Mouse (Mus musculus): ENCODE measurements around the gene Nkain2. TPM values are rescaled to one million over a fixed set of nuclear protein-coding genes. Genes with fewer than 3 reads are reported as not detected.

Nkain2 gene
- polyA plus RNA-seq, 1 experiment from 2014 or later: 0.28 TPM

- no peak overlapping the region for H3K27ac ChIP-seq (ENCODE audit: low read length)
- no peak overlapping the region for H3K4me3 ChIP-seq (ENCODE audit: low read length)
- no peak overlapping the region for H3K9ac ChIP-seq (ENCODE audit: low read length)
- no peaks in the 10 kb centered on the region for H3K27me3 ChIP-seq (ENCODE audit: control insufficient read depth, insufficient read depth, low read depth, low read length)
- no peaks in the 10 kb centered on the region for H3K4me1 ChIP-seq (replicated peaks; ENCODE audit: control insufficient read depth, insufficient read depth, low read length)
- 67% methylated on average over 4 of the region's 4 CpGs for WGBS
- no peaks in the 10 kb centered on the region for H3K36me3 ChIP-seq (ENCODE audit: control insufficient read depth, insufficient read depth, low read length)
- no peaks in the 10 kb centered on the region for H3K9me3 ChIP-seq (ENCODE audit: control insufficient read depth, low read length)
- H3K4me2 ChIP-seq (ENCODE audit: low read depth, low read length): no peak overlapping the region
- no peak for ATAC-seq (ENCODE audit: low read depth)
These were observed 287.5 kb downstream of the Nkain2 start for GRCm38 (mm10) chr10:32602798-32603197.

- Histone ChIP-seq H3K4me1 (replicated peaks; ENCODE audit: control insufficient read depth, insufficient read depth, low read length) (no peaks in the 10 kb centered on the region), H3K9ac (ENCODE audit: low read length) (no peak overlapping the region), H3K4me3 (ENCODE audit: low read length) (no peak overlapping the region), H3K27me3 (ENCODE audit: control insufficient read depth, insufficient read depth, low read depth, low read length) (no peaks in the 10 kb centered on the region), H3K9me3 (ENCODE audit: control insufficient read depth, low read length) (no peaks in the 10 kb centered on the region), H3K27ac (ENCODE audit: low read length) (no peak overlapping the region), H3K36me3 (ENCODE audit: control insufficient read depth, insufficient read depth, low read length) (no peaks in the 10 kb centered on the region), H3K4me2 (ENCODE audit: low read depth, low read length) (no peak overlapping the region)
- 55% methylated on average over 2 of the region's 2 CpGs for WGBS
- no peak for ATAC-seq (ENCODE audit: low read depth)
These were observed 295.3 kb downstream of the Nkain2 start for GRCm38 (mm10) chr10:32594998-32595397.

DNA sequence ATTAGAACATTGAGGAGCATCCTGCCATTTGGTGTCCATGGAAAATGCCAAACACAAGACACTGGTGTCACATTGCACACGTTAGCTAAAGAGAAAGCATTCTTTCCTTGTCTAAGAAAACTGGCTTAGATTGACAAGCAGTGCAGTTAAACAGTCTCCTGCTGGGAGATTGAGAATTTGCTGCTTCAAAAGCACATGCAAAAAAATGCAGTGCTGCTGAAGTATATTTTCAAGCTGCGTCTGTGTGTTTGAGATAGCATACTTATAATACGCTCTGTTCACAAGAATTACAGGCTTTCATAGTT lies 313.0 kb downstream of the Nkain2 start:
- no peaks in the 10 kb centered on the region for H3K36me3 ChIP-seq (ENCODE audit: control insufficient read depth, insufficient read depth, low read length)
- 0 out of 2 replicates have a peak, but pooled peaks cover 3% of the 10 kb centered on the region for H3K9me3 ChIP-seq (ENCODE audit: control insufficient read depth, low read length)
- WGBS: 45% methylated on average over 3 of the region's 3 CpGs
- no peaks in the 10 kb centered on the region for H3K27me3 ChIP-seq (ENCODE audit: control insufficient read depth, insufficient read depth, low read depth, low read length)
- no peak for ATAC-seq (ENCODE audit: low read depth)
- no peak overlapping the region for H3K4me3 ChIP-seq (ENCODE audit: low read length)
- no peaks in the 10 kb centered on the region for H3K4me1 ChIP-seq (replicated peaks; ENCODE audit: control insufficient read depth, insufficient read depth, low read length)
- H3K4me2 ChIP-seq (ENCODE audit: low read depth, low read length): no peak overlapping the region
- H3K27ac ChIP-seq (ENCODE audit: low read length): no peak overlapping the region
- H3K9ac ChIP-seq (ENCODE audit: low read length): no peak overlapping the region

GRCm38 (mm10) chr10:32576559-32577275 lies 313.5 kb downstream of the Nkain2 start:
- no peak for ATAC-seq (ENCODE audit: low read depth)
- WGBS: 59% methylated on average over 2 of the region's 2 CpGs

GRCm38 (mm10) chr10:32557673-32558072 lies 332.6 kb downstream of the Nkain2 start:
- no peak for ATAC-seq (ENCODE audit: low read depth)
- Histone ChIP-seq H3K27ac (ENCODE audit: low read length) (no peak overlapping the region), H3K4me1 (replicated peaks; ENCODE audit: control insufficient read depth, insufficient read depth, low read length) (no peaks in the 10 kb centered on the region), H3K4me2 (ENCODE audit: low read depth, low read length) (no peak overlapping the region), H3K27me3 (ENCODE audit: control insufficient read depth, insufficient read depth, low read depth, low read length) (no peaks in the 10 kb centered on the region), H3K9me3 (ENCODE audit: control insufficient read depth, low read length) (no peaks in the 10 kb centered on the region), H3K4me3 (ENCODE audit: low read length) (no peak overlapping the region), H3K9ac (ENCODE audit: low read length) (no peak overlapping the region), H3K36me3 (ENCODE audit: control insufficient read depth, insufficient read depth, low read length) (no peaks in the 10 kb centered on the region)
- WGBS: 45% methylated on average over 3 of the region's 3 CpGs

More at GRCm38 (mm10) chr10:32576559-32577275, 313.5 kb downstream of the Nkain2 start:
- Histone ChIP-seq H3K36me3 (ENCODE audit: control insufficient read depth, insufficient read depth, low read length) (no peaks in the 10 kb centered on the region), H3K9me3 (ENCODE audit: control insufficient read depth, low read length) (0 out of 2 replicates have a peak, but pooled peaks cover 3% of the 10 kb centered on the region), H3K4me1 (replicated peaks; ENCODE audit: control insufficient read depth, insufficient read depth, low read length) (no peaks in the 10 kb centered on the region), H3K4me2 (ENCODE audit: low read depth, low read length) (no peak overlapping the region), H3K9ac (ENCODE audit: low read length) (no peak overlapping the region), H3K4me3 (ENCODE audit: low read length) (no peak overlapping the region), H3K27me3 (ENCODE audit: control insufficient read depth, insufficient read depth, low read depth, low read length) (no peaks in the 10 kb centered on the region), H3K27ac (ENCODE audit: low read length) (no peak overlapping the region)

DNA sequence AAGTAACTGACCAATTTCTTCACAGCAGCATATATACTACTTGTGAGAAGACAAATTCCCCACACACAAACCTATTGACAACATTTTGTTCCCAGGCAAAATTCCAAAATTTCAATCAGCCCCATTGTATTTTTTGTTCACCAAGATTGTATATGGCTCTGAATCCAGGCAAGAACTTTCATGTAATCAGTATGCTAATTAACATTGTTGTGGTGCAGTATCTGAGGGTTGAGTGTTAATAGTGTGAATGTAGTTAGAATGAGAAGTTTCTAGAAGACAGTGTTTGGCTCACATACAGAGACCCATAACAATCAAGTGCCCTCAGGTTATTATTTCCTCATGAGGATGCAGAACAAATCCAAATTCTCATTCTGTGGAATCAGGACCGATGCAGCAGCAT lies 354.2 kb downstream of the Nkain2 start:
- Histone ChIP-seq H3K27ac (ENCODE audit: low read length) (no peak overlapping the region), H3K9me3 (ENCODE audit: control insufficient read depth, low read length) (no peaks in the 10 kb centered on the region), H3K4me3 (ENCODE audit: low read length) (no peak overlapping the region), H3K4me2 (ENCODE audit: low read depth, low read length) (no peak overlapping the region), H3K9ac (ENCODE audit: low read length) (no peak overlapping the region), H3K4me1 (replicated peaks; ENCODE audit: control insufficient read depth, insufficient read depth, low read length) (no peaks in the 10 kb centered on the region), H3K27me3 (ENCODE audit: control insufficient read depth, insufficient read depth, low read depth, low read length) (no peaks in the 10 kb centered on the region), H3K36me3 (ENCODE audit: control insufficient read depth, insufficient read depth, low read length) (no peaks in the 10 kb centered on the region)
- ATAC-seq (ENCODE audit: low read depth): no peak
- 72% methylated on average over 1 of the region's 1 CpGs for WGBS

- H3K4me2 ChIP-seq (ENCODE audit: low read depth, low read length): no peak overlapping the region
- no peaks in the 10 kb centered on the region for H3K36me3 ChIP-seq (ENCODE audit: control insufficient read depth, insufficient read depth, low read length)
- no peak overlapping the region for H3K9ac ChIP-seq (ENCODE audit: low read length)
- H3K4me1 ChIP-seq (replicated peaks; ENCODE audit: control insufficient read depth, insufficient read depth, low read length): no peaks in the 10 kb centered on the region
- H3K4me3 ChIP-seq (ENCODE audit: low read length): no peak overlapping the region
- no peak overlapping the region for H3K27ac ChIP-seq (ENCODE audit: low read length)
- 53% methylated on average over 1 of the region's 1 CpGs for WGBS
- no peaks in the 10 kb centered on the region for H3K27me3 ChIP-seq (ENCODE audit: control insufficient read depth, insufficient read depth, low read depth, low read length)
- no peaks in the 10 kb centered on the region for H3K9me3 ChIP-seq (ENCODE audit: control insufficient read depth, low read length)
- ATAC-seq (ENCODE audit: low read depth): peak; percentile 38; the same call in 1 of the 2 replicates
These were observed 379.4 kb downstream of the Nkain2 start for GRCm38 (mm10) chr10:32510821-32511220.

GRCm38 (mm10) chr10:32494591-32495182 lies 395.6 kb downstream of the Nkain2 start:
- Histone ChIP-seq H3K27ac (ENCODE audit: low read length) (no peak overlapping the region), H3K4me3 (ENCODE audit: low read length) (no peak overlapping the region), H3K36me3 (ENCODE audit: control insufficient read depth, insufficient read depth, low read length) (no peaks in the 10 kb centered on the region), H3K27me3 (ENCODE audit: control insufficient read depth, insufficient read depth, low read depth, low read length) (no peaks in the 10 kb centered on the region), H3K4me1 (replicated peaks; ENCODE audit: control insufficient read depth, insufficient read depth, low read length) (no peaks in the 10 kb centered on the region), H3K4me2 (ENCODE audit: low read depth, low read length) (no peak overlapping the region), H3K9me3 (ENCODE audit: control insufficient read depth, low read length) (no peaks in the 10 kb centered on the region), H3K9ac (ENCODE audit: low read length) (no peak overlapping the region)
- 0 out of 2 replicates have a peak, but pooled peaks have one; percentile 47 for ATAC-seq (ENCODE audit: low read depth)
- 42% methylated on average over 1 of the region's 1 CpGs for WGBS

- H3K36me3 ChIP-seq (ENCODE audit: control insufficient read depth, insufficient read depth, low read length): no peaks in the 10 kb centered on the region
- no peaks in the 10 kb centered on the region for H3K27me3 ChIP-seq (ENCODE audit: control insufficient read depth, insufficient read depth, low read depth, low read length)
- no peak overlapping the region for H3K27ac ChIP-seq (ENCODE audit: low read length)
- no peaks in the 10 kb centered on the region for H3K4me1 ChIP-seq (replicated peaks; ENCODE audit: control insufficient read depth, insufficient read depth, low read length)
- H3K4me3 ChIP-seq (ENCODE audit: low read length): no peak overlapping the region
- no peak overlapping the region for H3K9ac ChIP-seq (ENCODE audit: low read length)
- peak; percentile 47; the same call in 1 of the 2 replicates for ATAC-seq (ENCODE audit: low read depth)
- H3K4me2 ChIP-seq (ENCODE audit: low read depth, low read length): no peak overlapping the region
- H3K9me3 ChIP-seq (ENCODE audit: control insufficient read depth, low read length): no peaks in the 10 kb centered on the region
- 31% methylated on average over 1 of the region's 1 CpGs for WGBS
These were observed 396.7 kb downstream of the Nkain2 start for GRCm38 (mm10) chr10:32493600-32493999.
